Mouse (Mus musculus) hindbrain, embryonic 13.5 days (tissue): ENCODE measurements at regions not wholly inside any gene's neighbourhood (a gene's known extent, or its start where the extent isn't known, plus 50 kb on each side); places are given as distances from the start of the nearest gene placed in this dataset.

ENCODE experiments used
- ATAC-seq: fragments of 200-750 bp; cut with Nextera tagmentation; 2 replicates; pipeline ENCODE4 v1.8.0; 2017; ENCODE audit warnings: moderate TSS enrichment; ENCODE audit not compliant: low FRiP score
- H3K27ac ChIP-seq: fragments of 300-500 bp; sonication (generic); 2 replicates; pipeline ENCODE4 v1.5.1; 2015; ENCODE audit warnings: inconsistent platforms, mild to moderate bottlenecking, moderate library complexity
- H3K27me3 ChIP-seq: fragments of 300-500 bp; sonication (generic); 2 replicates; pipeline ENCODE4 v1.6.1; 2015; ENCODE audit warnings: mild to moderate bottlenecking, inconsistent platforms
- H3K36me3 ChIP-seq: fragments of 300-500 bp; sonication (generic); 2 replicates; pipeline ENCODE4 v1.6.1; 2015; ENCODE audit warnings: mild to moderate bottlenecking, inconsistent platforms
- H3K4me1 ChIP-seq: fragments of 300-500 bp; sonication (generic); replicated peaks from 2 replicates; pipeline ENCODE4 v1.6.1; 2015; ENCODE audit warnings: inconsistent platforms
- H3K4me2 ChIP-seq: fragments of 300-500 bp; sonication (generic); 2 replicates; pipeline ENCODE4 v1.6.1; 2015; ENCODE audit warnings: inconsistent platforms, mild to moderate bottlenecking, moderate library complexity
- H3K4me3 ChIP-seq: fragments of 300-500 bp; sonication (generic); 2 replicates; pipeline ENCODE4 v1.5.1; 2015; ENCODE audit warnings: mild to moderate bottlenecking, inconsistent platforms
- H3K9ac ChIP-seq: fragments of 300-500 bp; sonication (generic); 2 replicates; pipeline ENCODE4 v1.6.1; 2015; ENCODE audit warnings: mild to moderate bottlenecking, inconsistent platforms
- H3K9me3 ChIP-seq: fragments of 300-500 bp; sonication (generic); 2 replicates; pipeline ENCODE4 v1.6.1; 2016; ENCODE audit warnings: inconsistent platforms
- WGBS: fragments of 180-500 bp; shearing (Covaris S2); methylation state at CpG from one replicate; pipeline ENCODE4 v1.1.7; 2015; 5-methylcytosine and 5-hydroxymethylcytosine counted together

DNA sequence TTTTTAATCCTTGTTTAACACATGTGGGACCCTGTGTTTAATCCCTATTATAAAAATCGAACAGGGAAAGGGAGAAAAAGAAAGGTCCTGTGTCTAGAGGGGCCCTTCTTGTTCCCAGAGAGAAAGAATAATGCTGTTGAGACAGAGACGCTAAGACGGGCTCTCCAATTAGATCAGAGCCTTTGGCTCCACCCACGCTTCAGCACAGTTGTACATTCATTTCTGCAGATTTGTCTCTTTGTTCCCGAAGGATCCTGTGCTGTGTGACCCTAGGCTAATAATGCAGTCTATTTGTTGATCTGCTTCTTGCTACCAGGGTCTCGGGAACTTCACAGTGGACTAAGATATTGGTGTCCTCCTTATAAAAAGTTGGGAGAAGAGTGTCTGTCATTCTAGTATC is 92.0 kb downstream of the Cdc5l start:
- peaks cover 5% of the 10 kb centered on the region; the same call in 1 of the 2 replicates for H3K9me3 ChIP-seq
- H3K36me3 ChIP-seq = no peaks in the 10 kb centered on the region
- H3K9ac ChIP-seq = no peak overlapping the region
- H3K4me3 ChIP-seq = no peak overlapping the region
- no peak for ATAC-seq
- H3K27ac ChIP-seq = no peak overlapping the region
- no peaks in the 10 kb centered on the region for H3K4me1 ChIP-seq
- no peak overlapping the region for H3K4me2 ChIP-seq
- no peaks in the 10 kb centered on the region for H3K27me3 ChIP-seq
- 56% methylated on average over 6 of the region's 6 CpGs for WGBS

DNA sequence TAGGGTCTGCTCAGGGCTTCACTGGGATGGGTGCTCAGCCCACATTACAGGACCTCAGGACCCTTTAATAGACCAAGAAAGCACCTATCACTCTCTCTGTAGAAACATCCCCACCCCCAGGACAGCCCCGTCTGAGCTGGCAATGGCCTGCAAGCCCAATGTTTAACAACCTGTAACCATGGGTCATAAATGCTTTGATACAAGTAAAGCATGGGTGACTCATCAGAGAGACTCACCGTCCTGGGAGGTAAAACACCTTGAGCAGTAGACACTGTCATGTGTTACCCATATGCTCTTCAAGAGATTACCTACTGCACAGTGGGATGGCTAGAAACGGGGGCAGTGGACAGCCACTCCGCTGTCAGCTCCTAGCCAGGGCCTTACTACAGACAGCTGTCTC is 92.7 kb downstream of the Cdc5l start:
- 90% methylated on average over 4 of the region's 4 CpGs for WGBS
- H3K9ac ChIP-seq = no peak overlapping the region
- no peak overlapping the region for H3K4me2 ChIP-seq
- no peaks in the 10 kb centered on the region for H3K4me1 ChIP-seq
- H3K36me3 ChIP-seq = no peaks in the 10 kb centered on the region
- no peak for ATAC-seq
- H3K27ac ChIP-seq = no peak overlapping the region
- no peaks in the 10 kb centered on the region for H3K27me3 ChIP-seq
- no peak overlapping the region for H3K4me3 ChIP-seq
- H3K9me3 ChIP-seq = peaks cover 5% of the 10 kb centered on the region; the same call in 1 of the 2 replicates

DNA sequence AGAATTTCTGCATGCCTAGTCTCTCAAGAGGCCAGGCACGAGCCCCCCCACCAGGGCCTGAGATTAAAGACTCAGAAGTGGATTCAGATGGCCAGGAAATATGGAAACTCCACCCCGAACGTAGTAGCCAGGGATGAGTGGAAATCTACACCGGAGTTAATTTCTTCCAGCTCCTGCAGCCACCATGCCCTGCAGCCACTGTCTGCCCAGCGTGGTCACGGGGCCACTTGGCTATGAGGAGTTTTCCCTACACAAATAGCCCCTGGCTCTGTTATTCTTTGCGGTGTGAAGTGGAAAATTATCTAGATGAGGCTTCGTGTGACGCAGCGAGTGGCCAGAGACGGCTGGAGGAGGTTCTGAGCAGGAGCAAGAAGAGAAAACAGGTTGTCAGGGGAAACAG is 94.3 kb downstream of the Cdc5l start:
- Histone ChIP-seq H3K9me3 (peaks cover 5% of the 10 kb centered on the region; the same call in 1 of the 2 replicates), H3K4me2 (no peak overlapping the region), H3K27ac (no peak overlapping the region), H3K27me3 (no peaks in the 10 kb centered on the region), H3K4me1 (no peaks in the 10 kb centered on the region), H3K9ac (no peak overlapping the region), H3K36me3 (no peaks in the 10 kb centered on the region), H3K4me3 (no peak overlapping the region)
- ATAC-seq = no peak
- WGBS = 79% methylated on average over 11 of the region's 11 CpGs

DNA sequence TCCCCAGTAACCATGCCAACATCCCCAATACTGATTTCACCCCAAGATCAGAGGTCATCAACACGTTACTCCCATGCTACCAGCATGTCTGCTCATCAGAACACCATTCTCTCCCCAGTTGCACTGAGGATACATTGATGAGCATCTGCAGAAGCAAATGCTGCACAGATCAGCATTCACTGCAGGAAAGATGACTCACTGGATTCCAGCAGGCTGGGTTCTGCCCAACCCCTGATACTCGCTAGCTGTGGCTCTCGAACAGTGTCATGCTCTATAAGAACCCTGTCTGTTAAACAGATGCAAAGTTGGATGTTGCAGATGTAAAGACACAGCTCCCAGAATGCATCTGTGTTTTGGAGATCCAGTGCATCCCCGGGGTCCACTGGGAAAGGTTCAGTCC is 95.5 kb downstream of the Cdc5l start:
- H3K4me3 ChIP-seq = no peak overlapping the region
- no peaks in the 10 kb centered on the region for H3K4me1 ChIP-seq
- H3K4me2 ChIP-seq = no peak overlapping the region
- H3K27me3 ChIP-seq = 0 out of 2 replicates have a peak, but pooled peaks cover 3% of the 10 kb centered on the region
- no peak overlapping the region for H3K9ac ChIP-seq
- H3K27ac ChIP-seq = no peak overlapping the region
- H3K36me3 ChIP-seq = no peaks in the 10 kb centered on the region
- H3K9me3 ChIP-seq = no peaks in the 10 kb centered on the region
- no peak for ATAC-seq
- WGBS = 83% methylated on average over 4 of the region's 4 CpGs

DNA sequence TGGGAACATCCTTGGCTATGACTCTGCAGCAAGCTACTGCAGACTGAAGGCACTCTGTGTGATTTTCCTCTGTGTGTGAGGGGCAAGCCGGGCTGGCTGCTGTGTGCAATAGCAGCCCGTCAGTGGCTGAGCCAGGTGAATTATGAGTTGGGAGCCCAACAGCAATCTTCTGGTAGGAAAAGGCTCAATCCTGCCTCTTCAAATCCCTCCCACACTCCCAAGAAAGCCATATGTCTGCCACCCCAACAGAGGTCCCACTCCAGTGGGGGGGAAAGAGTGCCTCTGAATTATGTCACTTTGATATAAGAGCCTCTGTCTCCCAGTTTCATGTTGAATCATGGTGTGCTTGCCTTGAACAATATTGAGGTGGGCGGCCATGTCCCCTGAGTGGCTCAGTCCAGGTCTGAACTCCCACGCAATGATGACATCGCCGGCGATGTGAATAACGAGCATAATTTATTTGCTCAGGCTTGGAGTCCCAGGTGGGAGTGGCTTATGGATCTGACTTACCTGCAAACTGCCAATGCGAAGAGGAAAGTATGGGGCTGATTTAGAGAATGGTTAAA is 97.9 kb downstream of the Cdc5l start:
- Histone ChIP-seq H3K36me3 (no peaks in the 10 kb centered on the region), H3K9me3 (no peaks in the 10 kb centered on the region), H3K4me2 (no peak overlapping the region), H3K9ac (no peak overlapping the region), H3K4me3 (no peak overlapping the region), H3K27ac (no peak overlapping the region), H3K27me3 (0 out of 2 replicates have a peak, but pooled peaks cover 3% of the 10 kb centered on the region), H3K4me1 (no peaks in the 10 kb centered on the region)
- 88% methylated on average over 9 of the region's 9 CpGs for WGBS
- peak; percentile 46; the same call in 1 of the 2 replicates for ATAC-seq

DNA sequence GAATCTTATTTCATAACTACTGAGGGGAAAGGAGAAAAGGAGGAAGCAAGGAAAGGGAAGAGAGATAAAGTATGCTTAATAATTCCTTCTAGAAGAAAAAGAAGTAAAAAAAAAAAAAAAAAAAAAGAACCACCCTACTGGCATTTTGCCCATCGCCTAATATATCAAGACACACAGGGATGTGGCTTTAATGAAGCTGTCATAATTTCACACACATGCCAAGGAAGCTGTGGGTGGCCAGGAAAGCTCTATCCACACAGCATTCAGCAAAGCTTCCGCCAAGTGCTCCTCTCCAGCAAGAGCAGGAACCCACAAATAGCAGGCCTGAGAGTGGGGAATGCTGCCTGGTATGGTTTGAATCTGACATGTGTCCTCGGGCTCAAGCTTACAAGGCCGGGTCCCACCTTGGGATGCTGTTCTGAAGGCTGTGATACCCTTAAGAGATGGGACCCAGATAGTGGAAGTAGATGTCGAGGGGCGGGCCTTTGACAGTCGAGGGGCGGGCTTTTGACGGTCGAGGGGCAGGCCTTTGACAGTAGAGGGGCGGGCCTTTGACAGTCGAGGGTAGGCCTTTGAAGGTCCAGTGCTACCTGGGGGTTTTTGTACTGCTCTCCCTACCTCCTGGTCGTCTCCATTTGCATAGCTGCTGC is 98.7 kb downstream of the Cdc5l start:
- 63% methylated on average over 13 of the region's 13 CpGs for WGBS
- Histone ChIP-seq H3K9me3 (no peaks in the 10 kb centered on the region), H3K27me3 (0 out of 2 replicates have a peak, but pooled peaks cover 3% of the 10 kb centered on the region), H3K4me2 (no peak overlapping the region), H3K9ac (no peak overlapping the region), H3K27ac (no peak overlapping the region), H3K4me3 (no peak overlapping the region), H3K4me1 (no peaks in the 10 kb centered on the region), H3K36me3 (no peaks in the 10 kb centered on the region)
- ATAC-seq = no peak

DNA sequence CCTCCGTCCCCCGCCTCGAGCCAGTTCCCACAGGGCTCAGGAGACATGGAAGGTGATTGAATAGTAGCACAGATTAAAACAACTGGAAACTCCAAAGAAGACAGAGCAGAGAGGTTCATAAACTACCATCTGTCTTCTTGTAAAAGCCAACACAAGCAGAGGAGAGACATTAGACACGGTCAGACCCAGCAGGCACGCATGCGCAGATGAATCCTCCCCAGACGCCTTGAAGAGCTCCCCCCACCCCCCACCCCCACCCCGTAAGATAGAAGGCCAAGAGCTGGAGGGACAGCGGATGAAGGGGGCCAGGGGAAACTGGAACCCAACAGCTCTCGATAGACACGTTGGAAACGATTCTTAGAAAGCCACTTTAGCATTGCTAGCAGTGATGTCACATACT is 101.2 kb downstream of the Cdc5l start:
- Histone ChIP-seq H3K27me3 (0 out of 2 replicates have a peak, but pooled peaks cover 3% of the 10 kb centered on the region), H3K4me3 (no peak overlapping the region), H3K9me3 (no peaks in the 10 kb centered on the region), H3K4me2 (no peak overlapping the region), H3K27ac (no peak overlapping the region), H3K36me3 (no peaks in the 10 kb centered on the region), H3K9ac (no peak overlapping the region), H3K4me1 (0 out of 2 replicates have a peak, but pooled peaks cover under 1% of the 10 kb centered on the region)
- no peak for ATAC-seq
- WGBS = 73% methylated on average over 12 of the region's 12 CpGs

DNA sequence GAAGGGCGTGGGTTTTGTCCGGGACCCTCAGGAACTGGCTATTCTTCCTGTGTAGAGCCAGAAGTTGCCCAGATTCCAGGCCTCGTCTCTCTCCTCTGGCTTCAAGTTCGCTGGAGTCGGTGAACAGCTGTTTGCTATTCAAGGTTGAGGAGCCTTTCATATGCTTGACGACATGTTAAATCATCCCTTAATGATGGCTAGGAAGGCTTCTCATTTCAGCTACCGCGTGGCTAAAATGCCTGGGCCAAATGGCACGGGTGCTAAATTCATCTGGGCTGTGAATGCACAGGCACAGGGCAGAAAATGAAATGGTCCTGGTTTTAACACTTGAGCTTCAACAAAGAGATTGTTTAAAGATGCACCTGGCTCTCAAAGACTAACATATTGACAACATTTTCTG is 104.3 kb downstream of the Cdc5l start:
- Histone ChIP-seq H3K9ac (no peak overlapping the region), H3K9me3 (no peaks in the 10 kb centered on the region), H3K4me1 (peaks cover 10% of the 10 kb centered on the region; the same call in 1 of the 2 replicates), H3K27ac (no peak overlapping the region), H3K36me3 (no peaks in the 10 kb centered on the region), H3K4me2 (no peak overlapping the region), H3K4me3 (no peak overlapping the region), H3K27me3 (0 out of 2 replicates have a peak, but pooled peaks cover 3% of the 10 kb centered on the region)
- ATAC-seq = no peak
- 53% methylated on average over 9 of the region's 9 CpGs for WGBS

DNA sequence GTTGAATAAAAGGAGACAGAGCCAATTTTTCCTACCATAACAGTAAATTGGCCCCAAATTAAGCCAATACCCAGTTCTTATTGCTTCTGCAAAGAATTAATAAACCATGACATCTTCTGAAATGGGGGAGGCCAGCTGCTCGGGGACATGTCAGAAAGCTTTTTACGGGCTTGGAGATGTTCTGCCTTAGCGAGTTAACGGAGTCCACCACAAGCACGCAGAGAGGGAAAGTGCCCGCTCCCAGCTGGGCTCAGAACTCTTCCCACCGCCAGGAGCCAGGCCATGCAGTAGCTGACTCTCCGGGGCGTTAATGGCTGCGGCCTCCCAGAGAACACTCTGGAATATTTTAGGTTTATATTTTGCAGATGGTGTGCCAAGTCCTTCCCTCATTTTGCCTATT is 106.8 kb downstream of the Cdc5l start:
- Histone ChIP-seq H3K4me1 (peaks cover 10% of the 10 kb centered on the region; the same call in 1 of the 2 replicates), H3K9ac (no peak overlapping the region), H3K9me3 (no peaks in the 10 kb centered on the region), H3K27ac (0 out of 2 replicates have a peak overlapping the region, but pooled peaks have one; percentile 13), H3K4me3 (no peak overlapping the region), H3K4me2 (no peak overlapping the region), H3K36me3 (no peaks in the 10 kb centered on the region), H3K27me3 (no peaks in the 10 kb centered on the region)
- 52% methylated on average over 10 of the region's 10 CpGs for WGBS
- peak; percentile 52; the same call in 1 of the 2 replicates for ATAC-seq

DNA sequence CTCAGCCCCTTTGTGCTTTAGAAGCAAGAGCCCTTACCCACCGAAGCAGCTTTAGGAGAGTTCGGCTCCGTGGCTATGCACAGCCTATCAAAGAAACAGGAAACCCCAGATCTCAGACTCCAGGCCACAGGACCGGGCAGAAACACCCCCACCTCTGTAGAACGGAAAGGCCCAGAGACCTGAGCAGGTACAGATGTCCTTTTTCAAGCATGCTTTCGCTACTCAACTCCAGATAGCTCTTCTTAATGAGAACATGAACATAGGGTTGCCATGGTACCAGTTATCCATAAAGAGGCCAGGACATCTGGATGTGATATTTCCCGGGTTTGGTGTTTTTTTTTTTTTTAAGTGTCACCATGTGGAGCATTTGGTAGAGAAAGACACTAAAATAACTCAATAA is 107.4 kb downstream of the Cdc5l start:
- no peaks in the 10 kb centered on the region for H3K9me3 ChIP-seq
- H3K4me3 ChIP-seq = no peak overlapping the region
- H3K9ac ChIP-seq = no peak overlapping the region
- H3K4me2 ChIP-seq = no peak overlapping the region
- H3K27ac ChIP-seq = no peak overlapping the region
- no peaks in the 10 kb centered on the region for H3K36me3 ChIP-seq
- peaks cover 14% of the 10 kb centered on the region; the same call in 1 of the 2 replicates for H3K4me1 ChIP-seq
- 82% methylated on average over 7 of the region's 7 CpGs for WGBS
- no peaks in the 10 kb centered on the region for H3K27me3 ChIP-seq
- ATAC-seq = no peak

DNA sequence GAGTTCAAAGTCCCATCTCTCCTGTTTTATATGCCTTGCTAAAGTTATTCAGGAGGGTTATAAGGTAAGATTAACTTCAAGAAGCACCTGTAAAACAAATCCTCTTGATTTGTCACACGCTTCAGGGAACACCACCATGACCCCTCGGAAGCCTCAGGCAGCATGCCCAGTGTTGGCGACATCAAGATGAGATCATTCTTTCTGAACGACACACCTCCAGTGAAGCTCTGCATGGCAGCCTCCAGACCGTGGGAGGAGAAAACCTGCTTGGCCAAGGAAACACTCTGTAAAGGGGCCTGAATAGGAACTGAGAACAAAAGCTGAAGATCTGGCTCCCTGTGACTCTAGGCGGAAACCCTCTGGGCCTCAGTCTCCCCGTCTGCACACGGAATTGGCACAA is 110.7 kb downstream of the Cdc5l start:
- Histone ChIP-seq H3K4me2 (no peak overlapping the region), H3K9ac (no peak overlapping the region), H3K27ac (no peak overlapping the region), H3K4me1 (peaks cover 20% of the 10 kb centered on the region), H3K4me3 (no peak overlapping the region), H3K36me3 (no peaks in the 10 kb centered on the region), H3K9me3 (no peaks in the 10 kb centered on the region), H3K27me3 (no peaks in the 10 kb centered on the region)
- ATAC-seq = no peak
- WGBS = 67% methylated on average over 8 of the region's 8 CpGs

DNA sequence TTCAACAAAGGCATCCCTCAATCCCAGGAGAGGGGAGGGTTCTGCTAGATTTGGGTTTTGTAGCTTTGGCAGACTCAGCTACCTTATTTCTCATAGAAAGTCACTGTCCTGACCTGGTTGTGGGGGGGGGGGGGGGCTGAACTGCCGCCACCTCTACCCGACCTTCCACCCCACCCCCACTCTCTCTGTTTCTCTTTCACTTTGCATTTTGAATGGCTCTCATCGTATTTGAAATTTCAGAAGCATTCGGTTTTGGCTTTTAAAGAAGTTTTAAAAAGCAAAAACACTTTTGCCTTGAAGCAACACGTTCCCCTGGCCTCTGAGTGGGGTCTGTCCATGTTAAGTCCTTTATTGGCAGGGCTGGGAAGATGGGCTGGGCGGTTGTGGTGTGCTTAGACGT is 113.5 kb downstream of the Cdc5l start:
- no peak for ATAC-seq
- 67% methylated on average over 7 of the region's 7 CpGs for WGBS
- H3K4me2 ChIP-seq = no peak overlapping the region

More for the DNA sequence above, 113.5 kb downstream of the Cdc5l start:
- Histone ChIP-seq H3K9me3 (no peaks in the 10 kb centered on the region), H3K4me3 (no peak overlapping the region), H3K27me3 (no peaks in the 10 kb centered on the region), H3K4me1 (peaks cover 10% of the 10 kb centered on the region), H3K27ac (no peak overlapping the region), H3K36me3 (no peaks in the 10 kb centered on the region), H3K9ac (no peak overlapping the region)
